Mouse (Mus musculus) cerebellum, postnatal 25 days (tissue): ENCODE data around the gene Tmem212.
"Not testable (repeated sequence)": the region's sequence is repeated elsewhere in the genome, so short reads cannot be mapped to it uniquely, and the experiment has no call there.

Experiments used
- DNase-seq, 2 experiments: peaks; one replicate each; pipeline ENCODE4 v3.0.0; 2021; ENCODE audit warnings: mixed read lengths in 2 of 2

Gene Tmem212

DNA sequence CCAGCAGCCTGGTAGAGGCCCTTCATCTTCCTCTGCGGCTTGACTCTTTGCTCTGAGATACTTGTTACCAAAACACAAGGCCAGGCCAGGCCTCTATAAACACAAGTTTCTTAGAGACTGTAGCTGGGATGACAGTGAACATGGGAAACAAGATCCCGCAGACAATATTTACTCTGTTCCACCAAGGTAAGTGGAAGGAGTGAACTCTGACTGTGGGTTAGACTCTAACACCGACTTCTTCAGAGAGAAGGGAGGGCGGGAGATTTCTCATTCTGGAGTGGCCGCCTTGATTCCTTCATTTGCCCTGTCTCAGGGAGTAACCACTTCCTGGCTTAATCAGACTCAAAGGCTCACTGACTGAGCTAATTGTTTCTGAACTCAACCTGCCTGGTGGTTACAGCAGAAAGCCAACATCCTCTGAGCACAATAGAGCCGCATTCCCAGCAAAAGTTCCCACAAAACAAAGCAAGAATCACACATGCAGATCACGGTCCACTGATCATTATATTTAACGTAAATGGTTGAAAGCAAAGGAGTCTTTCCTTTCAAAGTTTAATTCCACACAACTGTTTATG, at the start of gene Tmem212:
Tmem212 (minus strand) TSS at position 51 of the 575 bp plus-strand sequence.
- no peak for DNase-seq

DNA sequence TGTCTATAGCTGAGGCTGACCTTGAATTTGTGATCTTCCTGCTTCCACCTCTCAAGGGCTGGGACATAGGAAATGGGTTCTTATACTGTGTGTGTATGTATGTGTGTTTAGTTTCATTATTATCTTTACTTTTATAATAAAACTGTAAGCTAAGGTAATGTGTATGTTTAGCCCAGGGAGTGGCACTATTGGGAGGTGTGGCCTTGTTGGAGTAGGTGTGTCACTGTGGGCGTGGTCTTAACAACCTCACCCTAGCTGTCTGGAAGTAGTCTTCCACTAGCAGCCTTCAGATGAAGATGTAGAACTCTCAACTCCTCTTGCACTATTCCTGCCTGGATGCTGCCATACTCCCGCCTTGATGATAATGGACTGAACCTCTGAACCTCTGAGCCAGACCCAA, 49.2 kb upstream of the Tmem212 start:
- not testable (repeated sequence) for DNase-seq

- DNase-seq: no peak
These were observed 46.8 kb upstream of the Tmem212 start for GRCm38 (mm10) chr3:27942991-27943390.

GRCm38 (mm10) chr3:27941634-27942033, 45.5 kb upstream of the Tmem212 start:
- DNase-seq: no peak

GRCm38 (mm10) chr3:27938381-27939323, 42.5 kb upstream of the Tmem212 start, which contains the start of gene Pld1:
Pld1 (plus strand) TSS chr3:27938695.
- peak; percentile 31 to 45 for DNase-seq

DNA sequence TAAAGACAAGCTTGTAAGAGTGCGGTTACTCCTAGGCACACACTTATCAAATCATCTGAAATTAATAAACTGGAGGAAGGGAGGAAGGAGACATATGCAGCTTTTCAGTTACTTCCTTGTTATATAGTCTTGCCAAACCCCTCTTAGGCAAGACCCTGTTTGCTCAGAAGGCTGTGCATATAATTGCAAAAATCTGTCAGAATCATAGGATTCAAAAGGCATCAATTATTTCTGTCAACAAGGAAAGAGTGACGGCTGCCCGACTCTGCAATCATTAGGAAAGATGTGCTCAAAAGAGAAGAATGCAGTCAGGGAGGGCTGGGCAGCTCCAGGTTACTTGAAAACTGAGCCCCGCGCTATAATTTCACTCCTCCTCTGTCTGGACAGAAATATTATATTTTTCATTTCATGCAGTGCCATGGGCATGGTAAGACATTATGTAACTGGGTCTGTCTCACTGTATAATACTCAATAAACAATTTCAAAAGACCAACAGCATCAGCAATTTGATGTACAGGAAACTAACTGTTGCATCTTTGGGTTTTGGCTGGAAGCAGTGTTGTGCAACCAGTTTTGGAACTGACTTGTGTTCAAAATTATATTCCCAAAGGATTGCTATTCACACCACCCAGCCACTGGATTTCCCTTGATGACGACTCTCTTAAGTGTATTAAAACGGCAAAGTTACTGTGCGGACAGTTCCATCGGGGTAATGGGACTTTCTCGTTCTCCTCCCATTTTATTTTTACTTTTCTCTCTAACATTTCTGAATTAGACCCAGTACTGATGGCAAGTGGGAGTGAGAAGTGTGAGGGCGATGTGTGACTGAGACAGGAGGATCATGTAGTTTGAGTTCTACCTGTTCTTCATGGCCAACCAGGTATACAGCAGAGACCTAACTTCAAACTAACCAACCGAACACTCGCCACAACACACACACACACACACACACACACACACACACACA, 41.3 kb upstream of the Tmem212 start:
- DNase-seq: no peak

DNA sequence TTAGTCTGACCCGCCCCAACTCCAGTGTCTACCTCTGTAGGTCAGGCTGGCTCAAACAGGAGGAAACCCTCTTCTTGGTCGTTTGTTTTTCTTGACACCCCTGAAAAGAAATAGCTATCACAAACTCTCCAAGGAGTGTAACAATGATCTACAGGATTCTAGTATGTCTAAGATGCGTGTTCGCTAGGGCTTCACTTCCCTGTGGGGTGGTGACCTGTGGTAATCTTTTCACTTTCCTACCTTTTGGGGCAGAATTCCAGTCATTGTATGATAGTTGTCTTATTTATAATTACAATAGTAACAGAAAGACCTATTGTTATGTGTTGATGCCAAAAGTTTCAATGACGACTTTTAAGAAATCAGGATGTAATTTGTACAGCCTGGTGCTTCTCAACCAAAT, 40.6 kb upstream of the Tmem212 start:
- DNase-seq: no peak

DNA sequence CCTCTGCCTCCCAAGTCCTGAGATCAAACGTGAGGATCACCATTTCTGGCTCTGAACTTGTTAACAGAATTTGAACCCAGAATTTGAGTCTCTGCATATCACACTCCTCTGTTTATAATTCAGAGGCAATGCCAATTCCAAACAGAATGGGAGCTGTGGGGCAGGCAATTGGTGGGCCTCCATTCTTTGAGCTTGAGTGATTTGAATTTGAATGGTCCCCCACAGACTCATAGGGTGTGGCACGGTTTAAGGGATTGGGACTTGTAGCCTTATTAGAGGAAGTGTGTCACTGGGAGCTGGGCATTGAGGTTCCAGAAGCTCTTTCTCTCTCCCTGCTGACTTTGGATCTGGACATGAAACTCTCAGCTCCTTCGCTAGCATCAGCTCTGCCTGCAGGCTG, 39.5 kb upstream of the Tmem212 start:
- DNase-seq: no peak

DNA sequence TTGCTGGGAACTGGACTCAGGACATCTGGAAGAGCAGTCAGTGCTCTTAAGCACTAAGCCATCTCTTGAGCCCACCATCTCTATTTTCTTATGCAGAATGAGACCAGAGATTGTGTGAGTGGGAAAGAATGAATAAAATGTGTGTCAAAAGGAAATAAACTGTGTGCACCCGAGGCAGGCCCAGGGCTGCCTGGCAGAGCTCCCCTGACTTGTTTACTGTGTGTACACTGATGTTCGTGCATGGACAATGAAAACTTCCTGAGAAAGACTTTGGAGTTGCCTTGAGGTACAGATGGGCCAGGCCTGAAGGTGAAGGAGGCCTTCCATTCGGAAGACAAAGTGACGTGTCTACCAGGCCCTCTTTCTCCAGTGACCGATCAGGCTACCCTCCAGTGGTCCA, 36.2 kb upstream of the Tmem212 start:
- no peak for DNase-seq

- DNase-seq: no peak
These were observed 33.1 kb upstream of the Tmem212 start for GRCm38 (mm10) chr3:27929219-27929618.

DNA sequence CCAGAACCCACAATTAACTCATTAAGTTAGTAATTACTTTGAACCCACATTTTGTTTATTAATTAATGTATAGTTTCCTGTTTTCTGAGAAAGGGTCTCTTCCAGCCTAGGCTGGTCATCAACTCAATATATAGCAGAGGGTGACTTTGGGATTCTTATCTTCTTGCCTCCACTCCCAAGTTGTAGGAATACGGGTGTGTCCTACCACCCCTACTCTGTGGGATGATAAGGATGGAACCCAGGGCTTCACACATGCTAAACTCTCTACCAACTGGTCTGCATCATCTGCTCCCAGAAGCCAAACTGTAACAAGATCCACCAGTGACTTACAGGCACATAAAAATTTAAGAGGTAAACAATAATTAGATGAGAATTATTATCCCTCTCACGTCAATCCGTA, 27.9 kb upstream of the Tmem212 start:
- no peak for DNase-seq

GRCm38 (mm10) chr3:27921268-27922020, 25.3 kb upstream of the Tmem212 start:
- DNase-seq: no peak

GRCm38 (mm10) chr3:27918656-27919436, 22.7 kb upstream of the Tmem212 start:
- no peak for DNase-seq

DNA sequence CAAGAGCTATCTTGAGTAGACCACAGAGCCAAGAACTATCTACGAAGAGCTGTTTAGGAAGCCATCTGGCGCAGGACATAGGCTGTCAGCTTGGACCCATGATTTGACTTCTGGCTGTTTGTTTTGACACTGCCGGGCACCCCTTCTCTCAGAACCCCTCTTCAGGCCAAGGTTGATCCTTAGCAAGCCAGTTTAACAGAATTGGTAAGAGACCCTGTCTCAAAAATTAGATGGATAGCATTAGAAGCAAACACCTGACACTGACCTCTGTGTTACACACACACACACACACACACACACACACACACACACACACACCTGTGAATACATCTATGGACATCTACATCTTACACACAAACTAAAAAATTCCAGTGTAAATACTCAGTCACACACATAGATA, 12.8 kb upstream of the Tmem212 start:
- no peak for DNase-seq

DNA sequence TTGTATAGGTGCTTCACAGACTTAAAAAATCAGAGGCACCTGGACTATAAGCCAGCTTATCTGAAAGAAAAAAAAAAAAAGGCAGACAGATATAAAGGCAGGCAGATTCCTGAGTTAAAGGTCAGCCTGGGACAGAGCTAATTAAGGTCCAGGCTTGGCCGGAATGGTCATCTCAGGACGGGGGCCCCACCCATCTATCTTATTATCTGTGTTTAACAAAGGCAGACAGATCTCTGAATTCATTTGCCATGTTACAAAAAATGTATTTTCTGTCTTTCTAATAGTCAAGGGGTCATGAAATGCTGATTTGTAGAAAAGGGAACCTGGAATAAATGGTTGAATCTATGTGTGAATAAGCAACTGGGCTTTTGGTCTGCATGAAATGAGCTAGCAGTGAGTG, 12.1 kb upstream of the Tmem212 start:
- no peak for DNase-seq

DNA sequence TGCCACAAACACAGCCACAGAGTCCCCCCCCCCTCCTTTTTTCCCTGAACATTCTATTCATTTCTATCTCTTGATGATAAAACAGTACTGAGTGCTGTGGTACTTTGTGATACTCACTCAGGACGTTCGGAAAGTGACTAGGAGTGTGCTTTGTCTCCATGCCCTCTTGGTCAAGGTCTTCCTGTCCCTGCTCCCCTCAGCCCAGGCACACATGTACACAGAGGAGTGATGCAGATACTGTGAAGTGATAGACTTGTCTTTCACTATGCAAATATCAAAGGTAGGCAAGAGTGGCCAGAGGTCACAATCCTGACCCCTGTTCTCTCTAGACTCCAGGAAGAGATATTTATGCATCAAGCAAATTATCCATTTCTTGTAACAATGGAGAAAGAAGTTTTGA, 11.1 kb upstream of the Tmem212 start:
- DNase-seq: no peak

DNA sequence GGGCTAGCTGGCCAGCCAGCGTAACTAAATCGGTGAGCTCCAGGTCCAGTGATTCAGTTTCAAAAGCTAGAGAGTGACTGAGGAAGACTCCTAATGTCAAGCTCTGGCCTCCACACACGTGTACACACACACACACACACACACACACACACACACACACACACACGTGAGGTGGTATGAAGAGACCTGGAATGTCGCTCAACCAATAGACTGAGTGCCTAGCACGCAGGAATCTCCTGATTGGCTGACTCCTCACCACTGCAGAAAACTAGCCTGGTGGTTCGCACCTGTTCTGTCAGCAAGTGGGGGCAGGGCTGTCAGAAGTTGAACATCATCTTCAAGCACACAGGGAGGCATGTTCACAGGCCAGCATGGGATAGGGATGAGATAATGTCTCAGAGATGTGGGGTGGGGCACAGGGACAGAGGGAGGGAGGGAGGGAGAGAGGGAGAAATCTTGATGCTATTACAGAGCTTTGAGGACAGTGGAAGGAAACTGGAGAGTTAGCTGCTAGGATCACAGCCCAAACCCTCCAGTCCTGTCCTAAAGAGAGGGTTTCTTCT, 10.6 kb upstream of the Tmem212 start:
- no peak for DNase-seq

DNA sequence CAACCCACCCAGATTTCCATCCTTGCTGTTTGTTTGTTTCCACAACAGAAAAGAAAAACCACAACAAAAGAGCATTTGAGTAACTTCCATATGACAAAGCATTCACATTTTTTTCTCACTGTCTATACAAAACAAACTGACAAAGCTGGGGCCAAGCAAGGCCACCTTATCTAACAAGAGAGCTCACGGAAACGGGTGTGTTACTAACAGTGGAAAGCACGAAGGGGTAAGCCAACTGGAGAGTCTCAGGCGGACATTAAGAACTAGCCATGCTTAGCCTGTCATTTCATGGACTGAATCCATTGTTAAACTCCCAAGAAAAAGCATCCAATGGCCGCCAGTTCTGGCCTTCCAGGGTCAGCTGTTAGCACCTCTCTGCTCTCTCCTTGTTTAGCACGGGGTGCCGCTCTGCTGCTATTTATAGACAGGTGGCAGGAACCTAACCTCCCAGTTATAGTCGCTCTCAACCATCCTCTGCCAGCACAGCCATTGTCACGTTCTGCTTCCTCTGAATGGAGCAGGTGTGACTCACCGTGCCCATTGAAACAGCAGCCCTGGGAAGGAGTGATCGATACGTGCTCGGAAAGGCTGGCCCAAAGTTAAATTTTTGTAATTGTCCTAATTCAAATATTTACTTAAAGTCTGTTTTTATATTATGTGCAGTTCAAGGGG, 8.6 kb upstream of the Tmem212 start:
- peak in 1 of 2 experiments; percentile 9 for DNase-seq

- DNase-seq: no peak
These were observed 5.7 kb upstream of the Tmem212 start for GRCm38 (mm10) chr3:27901846-27902245.

DNA sequence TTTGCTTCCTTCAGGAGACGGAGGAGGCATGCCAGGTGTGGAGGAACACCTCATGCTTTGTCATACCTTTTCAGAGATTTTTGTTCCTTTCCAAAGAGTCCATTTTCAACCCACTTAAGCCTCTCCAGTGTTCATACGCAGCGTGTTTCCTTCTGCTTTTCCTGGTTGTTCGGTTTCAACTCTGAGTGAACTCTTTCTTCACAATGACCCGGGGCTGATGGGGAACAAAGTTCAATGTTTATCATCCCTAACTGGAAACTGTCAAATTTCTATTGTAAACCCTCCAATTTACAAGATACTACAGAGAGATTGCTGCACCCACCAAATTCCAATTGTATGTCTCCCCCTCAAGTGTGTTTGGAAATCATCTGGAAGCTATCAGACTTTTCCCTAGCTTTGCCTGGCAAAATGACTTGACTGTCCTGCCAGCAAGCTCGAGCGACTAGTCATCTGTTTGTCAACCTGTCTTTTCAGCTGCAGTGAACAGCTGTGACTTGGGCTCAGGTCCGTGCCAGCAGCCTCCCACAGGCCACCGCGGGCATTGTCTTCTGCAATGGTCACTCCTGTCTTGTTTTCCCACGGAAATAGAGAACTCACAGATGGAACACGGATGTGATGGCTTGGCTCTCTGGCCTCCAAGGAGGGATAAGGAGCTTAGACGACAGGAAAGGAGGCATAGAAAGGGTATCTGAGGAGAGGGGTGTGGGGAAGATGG, 3.0 kb upstream of the Tmem212 start:
- DNase-seq: no peak
